Mouse (Mus musculus) lung, adult 2 months (tissue): ENCODE results near the gene 1700001C02Rik. TPM values are rescaled to one million over a fixed set of nuclear protein-coding genes. Genes with fewer than 3 reads are reported as not detected.
A peak's percentile ranks its signal among the peaks of the same experiment; 100 is the strongest.

Source experiments
- DNase-seq: peaks from one replicate; pipeline ENCODE4 v3.0.0; 2022
- H3K4me1 ChIP-seq: fragments of 200-500 bp; 2 replicates; pipeline ENCODE4 v1.6.1; 2011; ENCODE audit warnings: low read length; ENCODE audit not compliant: control insufficient read depth, insufficient read depth
- H3K4me3 ChIP-seq: fragments of 200-500 bp; replicated peaks from 2 replicates; pipeline ENCODE3; 2011; ENCODE audit warnings: low read depth, mild to moderate bottlenecking, control low read depth, low read length; ENCODE audit errors: extremely low read depth
- CTCF ChIP-seq: fragments of 200-500 bp; IDR thresholded peaks from 2 replicates; pipeline ENCODE4 v1.5.1; 2011; ENCODE audit warnings: mild to moderate bottlenecking, low read length, control low read depth; ENCODE audit not compliant: insufficient read depth
- POLR2A ChIP-seq: fragments of 200-500 bp; IDR thresholded peaks from 2 replicates; pipeline ENCODE4 v1.6.1; 2011; ENCODE audit warnings: low read depth, mild to moderate bottlenecking, control low read depth, low read length, borderline replicate concordance; ENCODE audit errors: extremely low read depth
- WGBS: fragments of 180-500 bp; shearing (Covaris S2); methylation state at CpG from one replicate; pipeline ENCODE4 v1.1.7; 2018; 5-methylcytosine and 5-hydroxymethylcytosine counted together
- polyA plus RNA-seq: library from polyadenylated mRNA; depleted of rRNA; stranded (reverse); fragments of >200 nt; gene quantifications from 2 replicates; pipeline ENCODE4 v1.2.3, GENCODE M21; 2012

Gene 1700001C02Rik
- polyA plus RNA-seq, 1 experiment: 25.3 TPM

DNA sequence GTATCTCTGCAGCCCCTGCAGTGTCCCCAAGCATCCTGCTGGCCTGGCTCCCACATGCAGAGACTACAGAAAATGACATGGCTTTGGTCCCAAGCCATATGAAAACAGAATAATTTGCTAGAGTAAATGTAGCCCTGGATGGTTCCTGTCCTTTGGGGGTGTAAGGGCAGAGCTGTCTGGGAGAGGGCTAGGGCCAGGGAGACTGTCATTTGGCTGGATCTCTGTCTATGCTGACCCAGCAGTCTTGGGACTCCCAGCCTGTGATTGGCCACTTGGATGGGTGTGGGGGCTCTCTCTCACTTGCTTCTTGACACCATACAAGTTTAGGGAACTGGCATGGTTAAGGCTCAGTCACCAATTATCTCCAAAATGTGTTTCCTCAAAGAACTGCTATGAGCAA is 24.4 kb downstream of the 1700001C02Rik start:
- TF ChIP-seq CTCF (no peak), POLR2A (no peak)
- Histone ChIP-seq H3K4me1 (no peaks in the 10 kb centered on the region), H3K4me3 (no peak overlapping the region)
- DNase-seq: no peak

DNA sequence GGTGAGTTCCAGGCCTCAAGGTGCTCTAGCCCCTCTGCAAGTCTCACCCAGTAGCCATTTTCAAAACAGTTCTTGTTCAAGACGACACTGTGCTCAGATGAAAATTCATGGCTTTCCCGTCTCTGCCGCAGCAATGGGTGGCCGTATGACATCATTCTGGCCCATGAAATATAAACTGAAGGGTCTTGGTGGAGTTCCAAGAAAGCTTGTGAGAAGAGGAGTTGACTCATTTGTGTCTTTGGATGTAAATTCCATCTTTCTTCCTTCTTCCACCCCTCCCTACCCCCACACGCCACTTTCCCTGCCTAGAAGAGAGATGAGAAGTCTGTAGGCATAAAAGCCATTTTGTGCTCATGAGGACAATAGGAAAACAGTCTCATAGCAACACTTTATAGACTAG is 25.0 kb downstream of the 1700001C02Rik start:
- 55% methylated on average over 5 of the region's 5 CpGs for WGBS

GRCm38 (mm10) chr5:30493723-30494122 is 27.9 kb downstream of the 1700001C02Rik start:
- TF ChIP-seq CTCF (no peak), POLR2A (no peak)
- Histone ChIP-seq H3K4me3 (no peak overlapping the region), H3K4me1 (no peaks in the 10 kb centered on the region)
- WGBS: 55% methylated on average over 7 of the region's 7 CpGs
- no peak for DNase-seq

More for the DNA sequence above, 25.0 kb downstream of the 1700001C02Rik start:
- no peak for DNase-seq
- no peaks in the 10 kb centered on the region for H3K4me1 ChIP-seq
- no peak for TF ChIP-seq CTCF
- no peak for TF ChIP-seq POLR2A
- H3K4me3 ChIP-seq: no peak overlapping the region

DNA sequence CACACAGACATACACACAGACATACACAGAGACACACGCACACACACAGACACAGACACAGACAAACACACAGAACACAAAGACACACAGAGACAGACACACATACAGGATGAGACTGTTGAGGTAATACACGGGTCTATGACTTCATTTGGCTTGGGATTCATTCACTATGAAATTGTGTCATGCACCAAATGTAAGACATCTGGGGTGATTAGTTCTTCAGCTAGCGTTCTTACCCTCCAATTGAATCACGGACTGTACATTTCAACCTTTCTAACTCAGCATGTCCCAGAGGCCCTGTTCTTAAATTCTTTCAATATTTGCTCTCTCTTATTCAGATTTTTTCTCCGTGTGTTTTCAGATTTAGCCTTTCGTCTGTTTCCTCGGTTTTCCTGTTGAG is 28.8 kb downstream of the 1700001C02Rik start:
- WGBS: 64% methylated on average over 7 of the region's 7 CpGs
- no peaks in the 10 kb centered on the region for H3K4me1 ChIP-seq
- TF ChIP-seq CTCF: no peak
- no peak for TF ChIP-seq POLR2A
- DNase-seq: no peak
- no peak overlapping the region for H3K4me3 ChIP-seq

DNA sequence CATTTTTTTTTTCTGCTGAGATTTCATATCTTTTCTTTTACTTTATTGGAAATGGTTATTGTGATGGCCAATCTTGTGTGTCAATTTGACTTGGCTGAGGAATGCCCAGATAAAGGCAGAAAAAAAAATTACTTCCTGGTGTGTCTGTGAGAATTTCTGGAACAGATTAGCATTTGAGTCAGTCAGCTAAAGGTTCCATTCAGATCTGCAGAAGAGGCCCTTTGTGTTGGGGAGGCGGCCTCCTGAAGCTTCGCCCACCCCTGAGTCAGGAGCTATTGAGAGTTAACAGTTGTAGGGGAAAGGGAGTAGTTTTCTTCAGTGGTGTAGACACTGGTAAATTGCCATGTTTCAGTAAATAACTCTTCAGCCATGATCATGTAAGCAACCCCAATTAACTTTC is 29.4 kb downstream of the 1700001C02Rik start:
- H3K4me3 ChIP-seq: no peak overlapping the region
- no peaks in the 10 kb centered on the region for H3K4me1 ChIP-seq
- no peak for DNase-seq
- no peak for TF ChIP-seq POLR2A
- no peak for TF ChIP-seq CTCF
- 81% methylated on average over 2 of the region's 2 CpGs for WGBS

GRCm38 (mm10) chr5:30496821-30497220 is 31.0 kb downstream of the 1700001C02Rik start:
- DNase-seq: no peak
- TF ChIP-seq POLR2A (no peak), CTCF (no peak)
- 68% methylated on average over 8 of the region's 8 CpGs for WGBS
- Histone ChIP-seq H3K4me1 (no peaks in the 10 kb centered on the region), H3K4me3 (no peak overlapping the region)

- 54% methylated on average over 7 of the region's 7 CpGs for WGBS
- no peaks in the 10 kb centered on the region for H3K4me1 ChIP-seq
These were observed 31.5 kb downstream of the 1700001C02Rik start for GRCm38 (mm10) chr5:30497299-30497698.

DNA sequence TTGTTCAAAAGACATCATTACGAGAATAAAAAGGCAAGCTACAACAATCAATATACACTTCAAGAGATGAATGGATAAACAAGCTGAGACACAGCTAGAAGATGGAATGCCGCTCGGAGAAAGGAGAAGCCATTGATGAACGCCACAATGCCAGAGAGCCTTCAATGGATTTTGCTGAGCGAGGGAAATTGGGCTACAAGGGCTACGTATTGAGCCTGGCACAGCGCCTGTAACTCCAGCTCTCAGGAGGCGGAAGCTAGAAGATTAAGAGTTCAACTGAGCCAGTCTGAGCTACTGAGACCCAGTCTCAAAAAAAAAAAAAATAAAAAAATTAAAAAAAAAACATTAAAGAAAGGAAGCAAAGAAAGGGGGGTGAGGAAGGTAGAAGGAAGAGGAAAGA is 47.3 kb downstream of the 1700001C02Rik start:
- WGBS: 80% methylated on average over 8 of the region's 8 CpGs
- H3K4me3 ChIP-seq: no peak overlapping the region
- DNase-seq: no peak
- no peaks in the 10 kb centered on the region; the same call in 1 of the 2 replicates for H3K4me1 ChIP-seq
- TF ChIP-seq POLR2A: no peak
- no peak for TF ChIP-seq CTCF

More at GRCm38 (mm10) chr5:30497299-30497698, 31.5 kb downstream of the 1700001C02Rik start:
- no peak for DNase-seq
- TF ChIP-seq CTCF (no peak), POLR2A (no peak)
- H3K4me3 ChIP-seq: no peak overlapping the region

DNA sequence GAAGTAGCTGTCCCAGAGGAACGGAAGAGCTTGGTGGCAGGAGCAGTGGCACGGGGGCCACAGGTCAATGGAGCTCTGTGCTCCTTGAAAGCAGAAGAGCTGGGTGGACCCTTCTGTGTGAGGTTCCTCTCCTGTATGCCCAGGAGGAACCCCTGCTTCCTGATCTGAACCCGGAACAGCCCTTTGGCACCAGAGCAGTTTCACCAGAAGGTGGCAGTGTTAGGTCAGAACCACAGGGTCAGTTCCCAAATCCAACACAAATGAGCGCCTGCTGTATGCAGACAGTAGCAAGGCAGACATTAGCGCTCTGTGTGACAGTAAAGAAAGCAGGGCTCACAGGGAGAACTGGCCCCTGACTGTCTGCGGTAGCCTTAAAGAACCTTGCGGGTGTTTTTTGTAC is 50.5 kb downstream of the 1700001C02Rik start:
- Histone ChIP-seq H3K4me3 (no peak overlapping the region), H3K4me1 (no peaks in the 10 kb centered on the region)
- peak; percentile 65 for DNase-seq
- TF ChIP-seq CTCF (peak; percentile 83), POLR2A (no peak)
- 53% methylated on average over 7 of the region's 7 CpGs for WGBS

DNA sequence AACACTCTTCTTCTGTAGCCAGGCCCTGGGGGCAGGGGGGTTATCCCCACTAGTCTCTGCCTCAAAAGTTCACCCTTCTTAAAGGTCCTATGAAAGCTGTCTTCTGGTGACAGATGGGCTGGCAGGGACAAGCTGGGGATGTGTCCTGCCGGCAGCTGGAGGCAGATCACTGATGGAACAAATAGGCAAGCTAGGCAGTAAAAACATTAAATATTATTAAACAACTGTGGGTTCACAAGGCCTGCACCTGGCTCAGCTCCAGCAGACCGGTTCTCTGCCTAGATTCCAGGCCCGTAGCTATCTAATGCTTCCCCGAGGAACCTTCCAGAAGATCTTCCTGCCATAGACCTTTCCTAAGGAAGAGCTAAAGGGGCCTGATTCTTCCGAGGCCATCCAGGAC is 52.3 kb downstream of the 1700001C02Rik start:
- Histone ChIP-seq H3K4me1 (no peaks in the 10 kb centered on the region), H3K4me3 (no peak overlapping the region)
- DNase-seq: no peak
- WGBS: 52% methylated on average over 5 of the region's 5 CpGs
- no peak for TF ChIP-seq CTCF
- TF ChIP-seq POLR2A: no peak

DNA sequence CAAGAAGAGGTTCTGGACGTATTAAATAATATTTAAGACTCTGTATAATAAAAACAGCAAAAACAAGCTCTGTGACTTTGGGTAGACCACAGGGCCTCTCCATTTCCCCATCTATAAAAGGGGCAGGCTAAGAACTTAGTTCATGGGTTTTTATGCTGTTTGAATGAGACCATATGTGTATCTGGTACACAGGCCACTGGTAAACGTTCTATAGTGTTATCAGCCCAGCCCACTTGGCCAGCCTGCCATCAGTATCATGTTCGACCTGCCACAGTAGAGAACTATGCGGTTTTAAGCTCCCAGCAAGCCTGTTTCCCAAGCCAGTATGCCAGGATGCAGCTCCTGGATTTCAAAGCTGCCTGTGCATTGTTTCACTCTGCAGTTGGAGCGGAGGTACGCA is 52.7 kb downstream of the 1700001C02Rik start:
- no peak for TF ChIP-seq POLR2A
- no peak for TF ChIP-seq CTCF
- 69% methylated on average over 6 of the region's 6 CpGs for WGBS
- H3K4me3 ChIP-seq: no peak overlapping the region
- DNase-seq: no peak
- no peaks in the 10 kb centered on the region for H3K4me1 ChIP-seq
